Mouse (Mus musculus) testis, adult 2 months (tissue): ENCODE data around the gene Bahcc1.

Experiments
- CTCF ChIP-seq: fragments of 200-500 bp; IDR thresholded peaks from 2 replicates; pipeline ENCODE4 v1.5.1; 2012; ENCODE audit warnings: low read depth, mild to moderate bottlenecking, inconsistent platforms, low read length, moderate library complexity; ENCODE audit not compliant: control insufficient read depth, insufficient read depth, insufficient replicate concordance
- POLR2A ChIP-seq: fragments of 200-500 bp; IDR thresholded peaks from 2 replicates; pipeline ENCODE4 v1.6.1; 2012; ENCODE audit warnings: low read depth, mild to moderate bottlenecking, inconsistent platforms, low read length, moderate library complexity; ENCODE audit not compliant: control insufficient read depth

GRCm38 (mm10) chr11:120303119-120303518, 70.4 kb downstream of the Bahcc1 start:
- TF ChIP-seq CTCF (no peak), POLR2A (no peak)
